Mouse (Mus musculus): ENCODE results near the gene Ttc21b.

- TF ChIP-seq CTCF (conservative IDR thresholded peaks at IDR 0.05; ENCODE audit: insufficient read depth, insufficient read length, low read depth, low read length), result no peak
- no peak for TF ChIP-seq POLR2A (IDR thresholded peaks at IDR 0.05; ENCODE audit: low read depth, low read length)
Observed at GRCm38 (mm10) chr2:66140246-66140645, 116.2 kb downstream of the Ttc21b start.
